Mouse (Mus musculus): ENCODE measurements around the gene Col23a1. TPM values are rescaled to one million over a fixed set of nuclear protein-coding genes. Genes with fewer than 3 reads are reported as not detected.
"Not testable (repeated sequence)": the region's sequence is repeated elsewhere in the genome, so short reads cannot be mapped to it uniquely, and the experiment has no call there.

The Col23a1 gene
- polyA plus RNA-seq, 1 experiment from 2014 or later, result 10.7 TPM

GRCm38 (mm10) chr11:51343312-51343711, 53.6 kb downstream of the Col23a1 start:
- no peak overlapping the region for H3K27ac ChIP-seq
- H3K4me1 ChIP-seq (replicated peaks; ENCODE audit: control insufficient read depth, insufficient read depth, low read length), result no peaks in the 10 kb centered on the region
- H3K27me3 ChIP-seq (ENCODE audit: control insufficient read depth, insufficient read depth, low read length), result no peaks in the 10 kb centered on the region
- H3K9me3 ChIP-seq (ENCODE audit: control insufficient read depth, low read length), result no peaks in the 10 kb centered on the region
- DNase-seq (ENCODE audit: low spot score), result no peak
- no peaks in the 10 kb centered on the region for H3K36me3 ChIP-seq (replicated peaks; ENCODE audit: control insufficient read depth, insufficient read depth)
- ATAC-seq (ENCODE audit: low FRiP score), result no peak
- WGBS, result 87% methylated on average over 4 of the region's 4 CpGs
- H3K4me2 ChIP-seq (replicated peaks), result no peak overlapping the region
- H3K4me3 ChIP-seq (replicated peaks; ENCODE audit: low read length), result no peak overlapping the region
- H3K9ac ChIP-seq, result no peak overlapping the region

- H3K4me1 ChIP-seq (replicated peaks; ENCODE audit: control insufficient read depth, insufficient read depth, low read length), result no peaks in the 10 kb centered on the region
- no peak overlapping the region for H3K4me2 ChIP-seq (replicated peaks)
- ATAC-seq (ENCODE audit: low FRiP score) (no peak), DNase-seq (ENCODE audit: low spot score) (no peak)
- no peaks in the 10 kb centered on the region for H3K36me3 ChIP-seq (replicated peaks; ENCODE audit: control insufficient read depth, insufficient read depth)
- 92% methylated on average over 5 of the region's 5 CpGs for WGBS
- no peak overlapping the region for H3K27ac ChIP-seq
- no peaks in the 10 kb centered on the region for H3K27me3 ChIP-seq (ENCODE audit: control insufficient read depth, insufficient read depth, low read length)
- H3K4me3 ChIP-seq (replicated peaks; ENCODE audit: low read length), result no peak overlapping the region
- no peaks in the 10 kb centered on the region for H3K9me3 ChIP-seq (ENCODE audit: control insufficient read depth, low read length)
- no peak overlapping the region for H3K9ac ChIP-seq
Measured at GRCm38 (mm10) chr11:51343728-51344289, 54.1 kb downstream of the Col23a1 start.

- no peaks in the 10 kb centered on the region for H3K36me3 ChIP-seq (replicated peaks; ENCODE audit: control insufficient read depth, insufficient read depth)
- no peaks in the 10 kb centered on the region for H3K4me1 ChIP-seq (replicated peaks; ENCODE audit: control insufficient read depth, insufficient read depth, low read length)
- no peak overlapping the region for H3K9ac ChIP-seq
- no peaks in the 10 kb centered on the region for H3K9me3 ChIP-seq (ENCODE audit: control insufficient read depth, low read length)
- DNase-seq (ENCODE audit: low spot score), result no peak
- no peak overlapping the region for H3K4me2 ChIP-seq (replicated peaks)
- H3K27ac ChIP-seq, result no peak overlapping the region
- no peak overlapping the region for H3K4me3 ChIP-seq (replicated peaks; ENCODE audit: low read length)
- no peak for ATAC-seq (ENCODE audit: low FRiP score)
- WGBS, result 77% methylated on average over 21 of the region's 21 CpGs
- no peaks in the 10 kb centered on the region for H3K27me3 ChIP-seq (ENCODE audit: control insufficient read depth, insufficient read depth, low read length)
Measured at GRCm38 (mm10) chr11:51345481-51346465, 56.1 kb downstream of the Col23a1 start.

- H3K4me1 ChIP-seq (replicated peaks; ENCODE audit: control insufficient read depth, insufficient read depth, low read length), result no peaks in the 10 kb centered on the region
- H3K27ac ChIP-seq, result no peak overlapping the region
- H3K27me3 ChIP-seq (ENCODE audit: control insufficient read depth, insufficient read depth, low read length), result no peaks in the 10 kb centered on the region
- DNase-seq (ENCODE audit: low spot score), result no peak
- no peak overlapping the region for H3K4me3 ChIP-seq (replicated peaks; ENCODE audit: low read length)
- no peak overlapping the region for H3K9ac ChIP-seq
- H3K9me3 ChIP-seq (ENCODE audit: control insufficient read depth, low read length), result no peaks in the 10 kb centered on the region
- H3K4me2 ChIP-seq (replicated peaks), result no peak overlapping the region
- no peak for ATAC-seq (ENCODE audit: low FRiP score)
- WGBS, result 79% methylated on average over 2 of the region's 2 CpGs
- no peaks in the 10 kb centered on the region for H3K36me3 ChIP-seq (replicated peaks; ENCODE audit: control insufficient read depth, insufficient read depth)
Measured at GRCm38 (mm10) chr11:51347756-51348155, 58.0 kb downstream of the Col23a1 start.

- DNase-seq (ENCODE audit: low spot score), result no peak
- Histone ChIP-seq H3K27me3 (ENCODE audit: control insufficient read depth, insufficient read depth, low read length) (no peaks in the 10 kb centered on the region), H3K9ac (no peak overlapping the region), H3K4me1 (replicated peaks; ENCODE audit: control insufficient read depth, insufficient read depth, low read length) (no peaks in the 10 kb centered on the region), H3K4me2 (replicated peaks) (no peak overlapping the region), H3K4me3 (replicated peaks; ENCODE audit: low read length) (no peak overlapping the region), H3K36me3 (replicated peaks; ENCODE audit: control insufficient read depth, insufficient read depth) (no peaks in the 10 kb centered on the region), H3K9me3 (ENCODE audit: control insufficient read depth, low read length) (no peaks in the 10 kb centered on the region), H3K27ac (no peak overlapping the region)
- no peak for ATAC-seq (ENCODE audit: low FRiP score)
Measured at GRCm38 (mm10) chr11:51349665-51350064, 59.9 kb downstream of the Col23a1 start.

GRCm38 (mm10) chr11:51351151-51351550, 61.4 kb downstream of the Col23a1 start:
- no peaks in the 10 kb centered on the region for H3K27me3 ChIP-seq (ENCODE audit: control insufficient read depth, insufficient read depth, low read length)
- H3K4me2 ChIP-seq (replicated peaks), result no peak overlapping the region
- ATAC-seq (ENCODE audit: low FRiP score) (no peak), DNase-seq (ENCODE audit: low spot score) (no peak)
- WGBS, result 85% methylated on average over 9 of the region's 9 CpGs
- H3K4me3 ChIP-seq (replicated peaks; ENCODE audit: low read length), result no peak overlapping the region
- no peaks in the 10 kb centered on the region for H3K36me3 ChIP-seq (replicated peaks; ENCODE audit: control insufficient read depth, insufficient read depth)
- no peaks in the 10 kb centered on the region for H3K4me1 ChIP-seq (replicated peaks; ENCODE audit: control insufficient read depth, insufficient read depth, low read length)
- H3K9ac ChIP-seq, result no peak overlapping the region
- H3K9me3 ChIP-seq (ENCODE audit: control insufficient read depth, low read length), result no peaks in the 10 kb centered on the region
- H3K27ac ChIP-seq, result no peak overlapping the region

GRCm38 (mm10) chr11:51351841-51352240, 62.1 kb downstream of the Col23a1 start:
- WGBS, result 60% methylated on average over 5 of the region's 5 CpGs
- no peak for ATAC-seq (ENCODE audit: low FRiP score)
- Histone ChIP-seq H3K4me2 (replicated peaks) (no peak overlapping the region), H3K36me3 (replicated peaks; ENCODE audit: control insufficient read depth, insufficient read depth) (no peaks in the 10 kb centered on the region), H3K27ac (no peak overlapping the region), H3K9ac (no peak overlapping the region), H3K4me3 (replicated peaks; ENCODE audit: low read length) (no peak overlapping the region), H3K4me1 (replicated peaks; ENCODE audit: control insufficient read depth, insufficient read depth, low read length) (no peaks in the 10 kb centered on the region), H3K27me3 (ENCODE audit: control insufficient read depth, insufficient read depth, low read length) (no peaks in the 10 kb centered on the region), H3K9me3 (ENCODE audit: control insufficient read depth, low read length) (no peaks in the 10 kb centered on the region)
- no peak for DNase-seq (ENCODE audit: low spot score)

GRCm38 (mm10) chr11:51353746-51354145, 64.0 kb downstream of the Col23a1 start:
- Histone ChIP-seq H3K27me3 (ENCODE audit: control insufficient read depth, insufficient read depth, low read length) (no peaks in the 10 kb centered on the region), H3K27ac (no peak overlapping the region), H3K9me3 (ENCODE audit: control insufficient read depth, low read length) (no peaks in the 10 kb centered on the region), H3K9ac (no peak overlapping the region), H3K36me3 (replicated peaks; ENCODE audit: control insufficient read depth, insufficient read depth) (no peaks in the 10 kb centered on the region), H3K4me3 (replicated peaks; ENCODE audit: low read length) (no peak overlapping the region), H3K4me2 (replicated peaks) (no peak overlapping the region), H3K4me1 (replicated peaks; ENCODE audit: control insufficient read depth, insufficient read depth, low read length) (no peaks in the 10 kb centered on the region)
- WGBS, result 86% methylated on average over 5 of the region's 5 CpGs
- ATAC-seq (ENCODE audit: low FRiP score), result no peak
- DNase-seq (ENCODE audit: low spot score), result no peak

- DNase-seq (ENCODE audit: low spot score); H3K4me2 ChIP-seq (replicated peaks); H3K27me3 ChIP-seq (ENCODE audit: control insufficient read depth, insufficient read depth, low read length); H3K36me3 ChIP-seq (replicated peaks; ENCODE audit: control insufficient read depth, insufficient read depth); ATAC-seq (ENCODE audit: low FRiP score); H3K4me1 ChIP-seq (replicated peaks; ENCODE audit: control insufficient read depth, insufficient read depth, low read length); H3K9me3 ChIP-seq (ENCODE audit: control insufficient read depth, low read length); H3K9ac ChIP-seq; H3K4me3 ChIP-seq (replicated peaks; ENCODE audit: low read length); H3K27ac ChIP-seq: not testable (repeated sequence)
- WGBS, result 95% methylated on average over 9 of the region's 9 CpGs
Measured at GRCm38 (mm10) chr11:51358981-51359380, 69.3 kb downstream of the Col23a1 start.

All from hindbrain, embryonic 14.5 days (tissue).